Mouse (Mus musculus) bone marrow, adult 2 months (tissue): ENCODE results near the gene Cela3b.

ENCODE experiments used
- CTCF ChIP-seq: fragments of 200-500 bp; IDR thresholded peaks from 2 replicates; pipeline ENCODE4 v1.5.1; 2011; ENCODE audit warnings: low read length, control low read depth; ENCODE audit not compliant: control insufficient read depth, insufficient read depth
- POLR2A ChIP-seq: fragments of 200-500 bp; IDR thresholded peaks from 2 replicates; pipeline ENCODE4 v1.6.1; 2011; ENCODE audit warnings: low read depth, mild to moderate bottlenecking, control low read depth, low read length, borderline replicate concordance; ENCODE audit not compliant: control insufficient read depth

DNA sequence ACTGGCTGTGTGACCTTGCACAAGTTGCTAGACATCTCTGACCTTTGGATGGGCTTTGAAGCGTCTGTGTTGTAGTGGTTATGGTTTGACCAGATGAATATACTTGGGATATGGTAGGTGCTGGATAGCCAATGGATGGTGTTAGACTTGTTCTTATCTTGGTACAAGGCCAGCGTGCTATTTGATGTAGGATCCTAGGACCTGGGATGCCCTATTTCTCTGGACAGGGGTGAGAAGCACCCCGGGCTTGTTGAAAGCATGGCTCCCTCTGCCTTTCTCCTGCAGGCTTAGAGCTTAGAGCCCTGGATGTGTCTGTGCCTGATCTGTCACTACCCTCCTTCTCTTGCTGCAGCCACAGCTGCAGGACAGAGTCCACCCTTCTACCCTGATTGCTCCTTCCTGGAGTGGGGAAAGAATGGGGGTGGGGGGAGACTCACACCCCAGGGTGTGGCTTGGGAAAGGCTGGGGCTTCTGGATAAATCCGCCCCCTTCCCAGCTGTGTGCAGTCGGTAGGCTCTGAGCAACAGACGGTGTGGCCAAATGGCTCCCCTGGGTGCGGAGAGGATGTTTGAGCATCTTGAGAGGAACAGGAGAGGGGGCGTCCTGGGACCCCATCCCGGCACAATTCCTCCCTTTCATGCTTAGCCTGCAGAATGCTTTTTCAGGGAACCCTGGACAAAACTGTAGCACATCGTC lies 45.9 kb upstream of the Cela3b start:
- TF ChIP-seq CTCF, result no peak
- TF ChIP-seq POLR2A, result no peak
